Mouse (Mus musculus) intestine, embryonic 14.5 days (tissue): ENCODE data around the gene Gm43951. TPM values are rescaled to one million over a fixed set of nuclear protein-coding genes. Genes with fewer than 3 reads are reported as not detected.

Experiments
- ATAC-seq: fragments of 200-750 bp; cut with Nextera tagmentation; replicated peaks from 2 replicates; pipeline ENCODE4 v1.8.0; 2017; ENCODE audit warnings: low read depth, moderate number of reproducible peaks, moderate TSS enrichment, moderate library complexity; ENCODE audit not compliant: low FRiP score, low TSS enrichment
- DNase-seq: peaks from one replicate; pipeline ENCODE4 v3.0.0-alpha.2; 2018; ENCODE audit warnings: low spot score
- H3K27ac ChIP-seq: fragments of 300-500 bp; sonication (generic); 2 replicates; pipeline ENCODE4 v1.5.1; 2014; ENCODE audit warnings: low read depth, mild to moderate bottlenecking, control low read depth
- H3K27me3 ChIP-seq: fragments of 300-500 bp; sonication (generic); replicated peaks from 2 replicates; pipeline ENCODE4 v1.6.1; 2014; ENCODE audit warnings: low read length, control low read depth; ENCODE audit not compliant: control insufficient read depth, insufficient read depth
- H3K36me3 ChIP-seq: fragments of 300-500 bp; sonication (generic); 2 replicates; pipeline ENCODE4 v1.6.1; 2014; ENCODE audit warnings: low read length, control low read depth; ENCODE audit not compliant: control insufficient read depth, insufficient read depth
- H3K4me1 ChIP-seq: fragments of 300-500 bp; sonication (generic); replicated peaks from 2 replicates; pipeline ENCODE4 v1.6.1; 2014; ENCODE audit warnings: low read length, control low read depth, mixed read lengths; ENCODE audit not compliant: control insufficient read depth, insufficient read depth
- H3K4me2 ChIP-seq: fragments of 300-500 bp; sonication (generic); 2 replicates; pipeline ENCODE4 v1.6.1; 2014; ENCODE audit warnings: low read length
- H3K4me3 ChIP-seq: fragments of 300-500 bp; sonication (generic); 2 replicates; pipeline ENCODE4 v1.5.1; 2014; ENCODE audit warnings: low read depth, low read length, control low read depth, mixed read lengths
- H3K9ac ChIP-seq: fragments of 300-500 bp; sonication (generic); 2 replicates; pipeline ENCODE4 v1.6.1; 2014; ENCODE audit warnings: mild to moderate bottlenecking, low read length
- H3K9me3 ChIP-seq: fragments of 300-500 bp; sonication (generic); 2 replicates; pipeline ENCODE4 v1.6.1; 2016; ENCODE audit warnings: low read length, control low read depth; ENCODE audit not compliant: control insufficient read depth
- WGBS: fragments of 180-500 bp; shearing (Covaris S2); extraction: QIAGEN DNeasy Blood & Tissue Kit; methylation state at CpG from one replicate; pipeline ENCODE4 v1.1.7; 2014; 5-methylcytosine and 5-hydroxymethylcytosine counted together
- polyA plus RNA-seq: library from polyadenylated mRNA; unstranded; fragments of >200 nt; fragmentation: Nextera tagmentation; extraction: Ambion mirVana; gene quantifications from 2 replicates; pipeline ENCODE4 v1.2.1, GENCODE M21; 2014

Gm43951 gene
- 0.08 and 0.09 TPM in 2 replicates for polyA plus RNA-seq

DNA sequence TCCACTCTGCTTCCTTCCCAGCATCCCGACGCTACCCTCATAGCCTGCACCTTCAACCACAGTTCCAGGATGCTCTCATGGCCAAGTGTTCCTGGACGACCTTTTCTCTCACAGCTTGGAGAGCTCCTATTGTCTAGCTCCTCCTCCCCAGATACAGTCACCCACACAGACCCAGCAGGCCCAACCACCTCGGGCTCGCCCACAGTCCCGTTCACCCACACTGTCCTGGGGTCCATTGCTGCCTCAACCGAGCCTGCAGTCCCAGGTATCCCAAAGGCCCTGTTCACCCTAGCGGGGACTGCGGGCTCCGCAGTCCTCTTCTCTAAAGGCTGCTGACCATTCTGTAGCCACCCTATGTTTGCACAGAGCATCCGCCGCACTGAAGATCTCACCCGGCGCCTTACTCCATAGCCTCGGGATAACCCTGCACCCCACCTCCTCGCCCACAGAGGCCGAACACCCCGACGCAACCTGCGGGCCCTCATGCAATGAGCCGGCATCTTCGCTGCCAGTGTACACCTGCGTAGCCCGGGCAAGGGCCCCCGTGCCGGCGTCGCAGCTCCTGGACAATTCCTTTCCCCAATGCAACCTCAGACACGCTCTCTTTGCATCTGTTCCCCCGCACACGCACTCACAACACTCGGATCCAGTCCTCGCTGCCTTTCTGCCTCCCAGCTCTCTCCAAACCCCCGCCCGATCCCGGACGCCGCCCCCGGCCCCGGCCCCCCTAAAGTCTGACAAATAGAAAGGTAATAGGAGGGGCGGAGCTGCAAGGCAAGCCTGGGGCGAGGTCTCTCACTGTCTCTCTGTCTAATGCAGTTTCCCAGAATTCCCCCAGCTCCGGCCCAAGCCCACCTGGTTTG lies at the start of gene Gm43951:
Gm43951 (minus strand) TSS at position 500 of the 863 bp plus-strand sequence.
- no peaks in the 10 kb centered on the region for H3K27me3 ChIP-seq
- H3K36me3 ChIP-seq = peaks cover 33% of the 10 kb centered on the region
- peak within 1 kb of the TSS; percentile 72 for H3K9ac ChIP-seq
- H3K4me2 ChIP-seq = peak within 1 kb of the TSS; percentile 91
- WGBS = under 1% methylated on average over 43 of the region's 43 CpGs
- H3K4me3 ChIP-seq = peak within 1 kb of the TSS; percentile 86
- H3K4me1 ChIP-seq = peaks cover 15% of the 10 kb centered on the region
- ATAC-seq = peak; percentile 46; the same call in 1 of the 2 replicates
- H3K27ac ChIP-seq = peak within 1 kb of the TSS; percentile 73
- no peaks in the 10 kb centered on the region for H3K9me3 ChIP-seq
- DNase-seq = peak; percentile 69

DNA sequence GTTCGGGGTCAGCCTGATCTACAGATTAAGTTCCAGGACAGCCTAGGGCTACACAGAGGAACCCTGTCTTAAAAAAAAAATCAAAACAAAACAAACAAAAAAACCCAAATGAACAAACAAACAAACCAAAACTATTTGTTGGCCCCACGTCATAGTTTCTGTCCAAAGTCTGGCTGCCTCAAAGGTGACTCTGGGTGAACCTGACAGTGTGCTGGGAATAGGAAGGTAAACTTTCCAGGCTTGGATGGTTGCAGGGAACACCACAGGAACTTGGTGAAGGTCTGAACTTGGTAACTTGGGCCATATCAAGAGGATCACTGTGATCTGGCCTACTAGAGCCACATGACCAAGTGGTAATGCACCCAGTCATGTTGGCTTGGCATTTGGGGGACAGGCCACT lies 49.8 kb upstream of the Gm43951 start:
- 82% methylated on average over 2 of the region's 2 CpGs for WGBS
- no peaks in the 10 kb centered on the region for H3K4me1 ChIP-seq
- H3K36me3 ChIP-seq = no peaks in the 10 kb centered on the region
- H3K9me3 ChIP-seq = no peaks in the 10 kb centered on the region
- no peak for DNase-seq
- no peak overlapping the region for H3K4me3 ChIP-seq
- no peak overlapping the region for H3K4me2 ChIP-seq
- no peaks in the 10 kb centered on the region for H3K27me3 ChIP-seq
- H3K9ac ChIP-seq = no peak overlapping the region
- H3K27ac ChIP-seq = no peak overlapping the region
- ATAC-seq = no peak

DNA sequence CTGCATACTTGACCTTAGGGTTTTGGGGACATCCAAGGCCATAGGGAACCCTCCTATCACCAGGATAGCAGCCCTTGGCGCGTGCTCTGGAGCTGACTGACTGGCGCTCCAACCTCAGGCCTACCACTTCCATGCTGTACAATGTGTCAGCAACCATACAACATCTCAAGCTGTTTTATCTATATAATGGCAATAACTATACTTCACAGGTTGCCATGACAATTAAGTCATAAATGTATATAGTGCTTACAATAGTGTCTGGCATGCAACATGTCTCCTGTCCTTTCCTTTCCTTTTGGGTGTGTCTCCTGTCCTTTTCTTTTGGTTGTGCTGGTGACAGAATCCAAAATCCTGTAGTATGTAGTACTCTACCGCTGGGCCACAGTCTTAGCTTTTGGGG lies 49.0 kb upstream of the Gm43951 start:
- WGBS = 93% methylated on average over 4 of the region's 4 CpGs
- 0 out of 2 replicates have a peak, but pooled peaks cover under 1% of the 10 kb centered on the region for H3K27me3 ChIP-seq
- H3K9me3 ChIP-seq = no peaks in the 10 kb centered on the region
- no peaks in the 10 kb centered on the region for H3K4me1 ChIP-seq
- H3K4me3 ChIP-seq = no peak overlapping the region
- H3K4me2 ChIP-seq = no peak overlapping the region
- H3K36me3 ChIP-seq = no peaks in the 10 kb centered on the region
- DNase-seq = no peak
- no peak for ATAC-seq
- no peak overlapping the region for H3K9ac ChIP-seq
- H3K27ac ChIP-seq = no peak overlapping the region

DNA sequence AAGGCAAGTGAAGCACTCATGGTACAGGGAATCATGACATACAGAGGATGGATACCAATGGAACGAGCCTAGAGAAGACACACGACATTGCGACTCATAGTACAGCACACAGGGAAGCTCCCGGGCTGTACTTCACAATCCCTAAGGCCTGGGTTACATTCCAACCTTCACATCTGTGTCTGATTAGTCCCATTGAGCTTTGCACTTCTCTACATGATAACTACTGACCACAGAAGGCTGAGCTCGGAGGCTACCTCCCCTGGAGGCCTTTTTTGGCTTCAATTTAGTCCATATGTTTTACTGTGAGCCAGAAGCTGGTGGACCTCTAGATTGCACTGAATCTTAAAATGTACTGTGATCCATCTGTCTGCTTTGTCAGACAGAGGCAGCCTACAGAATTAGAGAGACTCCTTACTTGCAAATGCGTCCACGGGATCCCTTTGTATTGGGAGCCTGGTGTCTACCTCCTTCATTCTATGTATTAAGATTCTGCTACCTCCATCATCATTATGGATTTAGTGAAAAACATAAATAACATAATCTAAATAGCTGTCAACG lies 38.6 kb upstream of the Gm43951 start:
- H3K36me3 ChIP-seq = no peaks in the 10 kb centered on the region
- no peak for DNase-seq
- no peaks in the 10 kb centered on the region for H3K4me1 ChIP-seq
- 82% methylated on average over 8 of the region's 8 CpGs for WGBS
- no peak for ATAC-seq
- no peak overlapping the region for H3K4me3 ChIP-seq
- no peak overlapping the region for H3K27ac ChIP-seq
- no peak overlapping the region for H3K4me2 ChIP-seq
- H3K9me3 ChIP-seq = no peaks in the 10 kb centered on the region
- H3K9ac ChIP-seq = no peak overlapping the region
- no peaks in the 10 kb centered on the region for H3K27me3 ChIP-seq

DNA sequence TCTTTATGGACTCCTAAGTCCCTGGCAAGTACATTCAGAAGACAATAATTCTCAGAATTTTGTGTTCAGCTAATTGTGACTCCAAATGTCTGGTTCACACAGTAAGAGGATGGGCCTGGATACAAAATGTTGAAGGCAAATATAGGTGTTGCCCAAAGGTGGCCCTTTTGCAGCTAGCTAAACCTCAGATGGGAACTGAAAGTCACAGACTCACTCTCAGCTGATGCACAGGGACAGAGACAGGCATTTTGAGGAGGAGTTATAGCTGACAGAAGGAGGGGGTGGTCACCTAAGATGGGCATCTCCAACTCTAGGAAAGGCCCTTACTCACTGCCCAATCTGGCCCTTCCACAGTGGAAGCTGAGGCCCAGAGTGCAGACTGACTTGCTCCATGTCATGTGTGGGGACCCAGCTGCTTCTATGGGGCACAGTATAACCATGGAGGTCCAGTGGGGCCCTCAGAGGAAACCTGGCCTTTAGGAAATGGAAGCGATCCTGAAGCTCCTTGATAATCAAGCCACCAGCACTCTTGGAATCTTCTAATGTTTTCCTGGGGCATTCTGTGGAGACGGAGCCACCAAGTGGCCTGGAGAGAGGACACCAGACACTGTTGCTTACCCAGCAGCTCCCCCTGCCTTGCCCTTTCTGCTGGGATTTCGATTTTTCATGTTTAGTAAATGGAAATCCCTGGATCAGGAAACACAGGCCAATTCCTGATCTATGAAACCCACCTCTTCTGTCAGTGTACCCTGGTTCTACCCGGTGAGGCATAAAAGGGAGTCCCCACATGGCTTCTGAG lies 33.6 kb upstream of the Gm43951 start:
- no peaks in the 10 kb centered on the region for H3K27me3 ChIP-seq
- no peak overlapping the region for H3K4me3 ChIP-seq
- ATAC-seq = no peak
- no peaks in the 10 kb centered on the region for H3K4me1 ChIP-seq
- no peak overlapping the region for H3K27ac ChIP-seq
- no peaks in the 10 kb centered on the region for H3K36me3 ChIP-seq
- no peak overlapping the region for H3K9ac ChIP-seq
- DNase-seq = no peak
- no peaks in the 10 kb centered on the region for H3K9me3 ChIP-seq
- no peak overlapping the region for H3K4me2 ChIP-seq
- 63% methylated on average over 4 of the region's 4 CpGs for WGBS

DNA sequence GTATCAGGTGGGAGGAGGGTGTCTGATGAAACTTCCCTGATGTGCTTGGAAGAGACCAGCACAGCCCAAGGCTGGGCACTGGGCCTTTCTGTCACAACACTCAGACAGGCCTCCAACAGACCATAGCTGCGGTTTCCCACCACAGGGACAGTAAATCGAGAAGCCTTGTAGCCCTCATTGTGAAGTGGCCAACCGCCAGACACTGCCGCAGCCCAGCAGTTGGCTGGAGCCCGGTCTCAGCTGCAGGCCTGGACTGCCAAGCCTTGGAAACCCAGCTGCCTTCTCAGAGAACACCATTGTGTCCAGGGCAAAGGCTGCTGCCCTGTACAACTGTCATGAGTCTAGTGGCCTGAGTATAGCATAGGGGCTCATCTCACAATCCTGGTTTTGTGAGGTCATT lies 27.4 kb upstream of the Gm43951 start:
- H3K4me1 ChIP-seq = no peaks in the 10 kb centered on the region
- no peak overlapping the region for H3K9ac ChIP-seq
- no peak for DNase-seq
- H3K9me3 ChIP-seq = no peaks in the 10 kb centered on the region
- no peak for ATAC-seq
- no peaks in the 10 kb centered on the region for H3K27me3 ChIP-seq
- H3K4me3 ChIP-seq = no peak overlapping the region
- no peak overlapping the region for H3K4me2 ChIP-seq
- no peak overlapping the region for H3K27ac ChIP-seq
- WGBS = 61% methylated on average over 5 of the region's 5 CpGs
- H3K36me3 ChIP-seq = no peaks in the 10 kb centered on the region

DNA sequence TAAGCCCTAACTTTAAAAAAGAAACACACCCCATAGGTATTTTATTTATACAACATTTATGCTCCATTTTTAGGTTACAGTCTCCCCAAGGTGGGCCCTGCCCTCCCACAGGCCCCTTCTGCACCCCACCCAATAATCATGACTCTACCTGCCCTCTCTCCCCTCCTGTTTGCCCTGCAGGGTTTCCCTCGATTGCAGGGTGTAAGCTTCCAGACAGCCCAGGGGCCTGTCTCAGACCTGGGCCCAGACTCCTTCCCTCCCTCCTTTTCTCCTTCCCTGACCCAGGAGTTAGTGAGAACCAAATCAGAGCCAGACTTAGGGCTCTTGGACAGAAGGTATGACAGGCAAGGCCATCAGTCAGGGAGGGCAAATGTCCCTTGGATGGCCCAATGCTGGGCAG lies 26.4 kb upstream of the Gm43951 start:
- Histone ChIP-seq H3K9me3 (no peaks in the 10 kb centered on the region), H3K4me3 (no peak overlapping the region), H3K4me1 (no peaks in the 10 kb centered on the region), H3K36me3 (no peaks in the 10 kb centered on the region), H3K27ac (no peak overlapping the region), H3K4me2 (no peak overlapping the region), H3K9ac (no peak overlapping the region), H3K27me3 (no peaks in the 10 kb centered on the region)
- ATAC-seq (no peak), DNase-seq (no peak)
- 70% methylated on average over 1 of the region's 1 CpGs for WGBS

DNA sequence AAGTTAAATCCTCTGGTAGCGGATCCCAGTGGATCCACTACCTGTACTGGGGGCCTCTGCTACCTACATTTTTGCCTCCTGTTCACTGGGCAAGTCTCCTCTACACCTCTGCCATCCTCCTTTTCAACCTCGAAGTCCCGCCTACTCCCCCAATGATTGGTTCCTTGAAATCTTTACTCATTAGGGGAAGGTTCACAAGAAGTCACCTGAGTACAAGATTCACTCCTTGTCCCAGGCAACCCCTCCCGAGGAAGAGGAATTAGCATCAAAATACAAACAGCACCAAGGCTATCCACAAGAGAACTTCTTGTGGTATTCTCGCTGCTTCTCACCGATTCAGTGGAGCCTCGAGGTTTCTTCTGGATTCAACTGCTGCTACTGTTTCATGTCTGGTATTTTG lies 25.4 kb upstream of the Gm43951 start:
- H3K9me3 ChIP-seq = no peaks in the 10 kb centered on the region
- ATAC-seq (no peak), DNase-seq (no peak)
- H3K9ac ChIP-seq = no peak overlapping the region
- H3K4me1 ChIP-seq = no peaks in the 10 kb centered on the region
- 87% methylated on average over 7 of the region's 7 CpGs for WGBS
- no peaks in the 10 kb centered on the region for H3K36me3 ChIP-seq
- H3K27ac ChIP-seq = no peak overlapping the region
- H3K4me3 ChIP-seq = no peak overlapping the region
- no peak overlapping the region for H3K4me2 ChIP-seq
- H3K27me3 ChIP-seq = no peaks in the 10 kb centered on the region
